Mouse (Mus musculus) MEL-GATA-1-ER (cell line): ENCODE data around the gene Ip6k3.

Experiments
- DNase-seq: peaks from one replicate; pipeline ENCODE4 v3.0.0-alpha.2; 2012; ENCODE audit warnings: low read depth; ENCODE audit errors: extremely low read depth

The Ip6k3 gene

GRCm38 (mm10) chr17:27167545-27167944 is at the start of gene Ip6k3:
Gene Ip6k3 (minus strand): TSS chr17:27167795.
- no peak for DNase-seq

DNA sequence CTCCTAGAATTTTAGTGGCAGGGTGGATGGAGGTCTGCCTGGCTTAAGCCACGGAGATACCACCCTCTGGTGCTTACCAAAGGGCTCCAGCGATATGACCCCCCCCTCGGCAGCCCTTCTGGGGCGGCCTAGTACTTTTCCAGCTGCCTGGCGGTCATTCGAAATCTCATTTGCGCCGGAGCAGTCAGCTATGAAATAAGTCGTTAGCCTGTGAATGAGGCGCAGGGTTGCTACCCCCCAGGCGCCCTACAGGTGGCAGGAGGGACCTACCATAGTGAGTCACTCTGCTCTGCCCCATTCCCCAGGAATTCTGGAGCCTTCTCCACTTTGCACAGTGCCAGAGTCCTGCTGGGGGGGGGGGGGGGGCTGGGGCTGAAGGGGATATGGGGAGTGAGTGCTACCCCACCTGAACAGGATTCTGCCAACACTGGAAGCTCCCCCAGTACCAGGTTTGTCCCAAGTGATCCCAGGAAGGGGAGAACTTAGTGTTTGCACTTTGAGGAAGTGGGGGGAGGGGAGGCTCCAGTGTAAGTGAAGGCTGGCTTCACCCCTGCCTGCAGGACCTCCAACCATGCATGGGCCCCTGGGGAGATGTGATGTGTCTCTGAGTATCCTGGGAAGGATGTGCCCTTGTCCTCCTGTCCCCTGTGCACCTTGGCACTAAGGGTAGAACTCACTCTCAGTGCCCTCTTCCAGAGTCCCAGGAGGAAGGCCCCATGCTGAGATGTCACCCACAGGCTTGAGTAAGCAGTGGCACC is 45.4 kb upstream of the Ip6k3 start:
- no peak for DNase-seq

GRCm38 (mm10) chr17:27212006-27212405 is 44.4 kb upstream of the Ip6k3 start:
- no peak for DNase-seq

DNA sequence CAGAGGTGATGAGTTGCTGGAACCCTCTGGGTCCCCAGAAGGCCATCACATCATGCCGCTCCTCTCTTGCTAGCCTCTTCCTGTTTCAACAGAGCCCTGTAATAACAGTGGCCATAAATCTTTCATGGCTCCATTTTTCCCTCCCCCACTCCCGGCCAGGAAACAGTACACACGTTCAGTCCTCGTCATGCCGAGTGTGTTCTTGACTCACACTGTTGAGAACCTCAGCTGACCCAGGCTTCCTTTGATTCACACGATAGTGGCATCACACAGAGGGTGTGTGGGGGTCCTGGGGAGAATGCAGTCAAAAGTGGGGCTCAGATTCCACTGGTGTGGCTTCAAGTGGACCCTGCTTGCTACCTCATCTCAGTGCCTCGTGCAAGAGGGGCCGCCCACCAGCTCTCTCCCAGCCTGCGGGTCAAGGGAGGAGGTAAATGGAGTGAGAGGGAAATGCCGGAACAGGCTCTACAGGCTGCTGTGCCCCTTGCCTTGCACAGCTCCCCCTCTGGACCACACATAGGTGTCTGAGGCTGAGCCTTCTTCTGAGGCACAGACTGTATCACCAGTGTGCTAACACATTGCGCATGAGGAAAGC is 39.6 kb upstream of the Ip6k3 start:
- DNase-seq, result no peak

DNA sequence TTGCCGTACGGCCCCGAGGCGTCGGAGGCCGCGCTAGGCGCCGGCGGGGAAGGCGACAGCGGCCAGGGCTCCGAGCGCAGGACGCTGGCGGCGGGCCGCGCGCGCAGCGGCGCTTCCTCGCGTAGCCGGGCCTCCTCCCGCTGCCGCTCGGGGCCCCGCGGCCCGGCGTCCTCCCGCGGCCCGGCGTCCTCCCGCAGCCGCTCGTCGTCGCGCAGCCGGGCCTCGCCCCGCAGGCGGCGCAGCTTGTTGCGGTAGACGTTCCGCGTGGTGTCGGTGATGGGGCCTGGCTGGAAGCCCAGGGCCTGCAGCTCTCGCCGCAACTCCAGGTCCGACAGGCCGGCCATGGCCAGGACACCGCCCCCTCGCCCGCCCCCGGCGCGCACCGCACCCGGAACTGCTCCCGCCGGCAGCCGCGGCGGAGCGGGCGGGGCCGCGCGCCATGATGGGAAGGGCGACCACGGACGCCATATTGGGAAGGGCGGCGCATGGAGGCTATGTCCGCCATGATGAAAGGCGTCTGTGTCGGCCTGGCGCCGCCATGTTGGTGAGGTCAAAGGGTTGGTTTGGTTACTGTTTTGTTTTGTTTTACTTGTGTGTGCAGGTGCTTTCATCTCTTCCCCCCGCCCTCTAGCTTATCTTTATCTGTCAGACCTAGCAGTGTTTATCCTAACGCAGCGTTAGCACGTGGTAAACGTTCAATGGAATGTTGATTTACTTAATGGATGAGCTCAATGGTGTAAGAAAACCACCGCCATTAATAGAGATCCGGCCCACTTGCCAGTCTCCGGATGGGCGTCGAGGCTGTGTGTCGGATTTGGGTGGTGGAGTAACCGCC is 36.7 kb upstream of the Ip6k3 start, which contains the start of gene Lemd2:
Lemd2 (minus strand) TSS at position 395 of the 835 bp plus-strand sequence.
- DNase-seq, result peak; percentile 77

DNA sequence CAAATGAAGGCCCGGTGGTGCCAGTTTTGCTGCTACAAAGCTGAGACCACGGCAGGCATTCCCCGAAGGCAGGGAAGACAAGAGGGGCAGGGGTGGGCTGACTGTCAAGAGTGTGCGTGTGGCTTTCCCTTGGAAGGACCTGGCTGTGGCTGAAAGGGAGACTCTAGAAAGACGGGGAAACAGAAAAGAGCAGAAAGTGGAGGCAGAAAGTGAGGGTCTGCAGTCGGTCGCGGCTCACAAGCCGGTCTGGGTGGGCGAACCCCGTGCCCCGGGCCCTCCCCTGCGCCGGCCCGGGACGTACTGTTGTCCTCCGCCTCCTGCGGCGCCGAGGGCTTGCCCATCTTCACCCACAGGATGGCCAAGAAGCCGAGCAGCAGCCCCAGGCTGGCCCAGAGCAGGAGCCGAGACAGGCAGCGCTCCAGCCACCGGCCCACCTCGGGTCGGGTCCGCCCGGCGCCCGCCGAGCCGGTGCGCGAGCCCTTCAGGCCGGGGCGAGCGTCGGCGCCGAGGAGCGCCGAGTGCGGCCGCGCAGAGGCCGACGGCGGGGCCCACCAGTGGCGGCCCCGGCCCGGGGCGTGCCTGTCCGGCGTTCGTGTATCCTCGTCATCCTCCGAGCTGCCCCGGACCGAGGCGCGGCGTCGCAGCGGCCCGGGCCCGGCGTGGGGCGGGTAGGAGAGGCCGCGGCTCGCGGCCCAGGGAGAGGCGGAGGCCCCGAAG is 35.9 kb upstream of the Ip6k3 start:
- DNase-seq, result no peak

DNA sequence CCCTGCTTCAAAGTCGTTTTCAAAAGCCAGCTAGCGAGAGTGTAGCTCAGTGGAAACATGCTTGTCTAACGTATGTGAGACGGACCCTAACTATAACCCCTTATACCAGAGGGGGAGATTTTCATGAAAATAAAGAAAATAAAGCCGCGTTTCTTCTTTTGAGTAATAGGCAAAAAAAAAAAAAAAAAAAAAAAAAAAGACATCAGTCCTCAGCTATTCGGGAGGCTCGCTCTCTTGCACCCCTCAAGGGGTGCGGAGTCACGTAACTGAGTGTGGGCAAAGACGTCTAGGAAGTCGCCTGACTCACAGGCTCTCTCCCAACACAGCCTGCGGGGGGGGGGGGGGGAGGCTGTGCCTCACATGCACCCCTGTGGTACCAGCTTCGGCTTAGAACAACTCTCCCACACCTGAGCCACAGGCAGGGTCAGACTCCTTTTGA is 35.3 kb upstream of the Ip6k3 start:
- no peak for DNase-seq

GRCm38 (mm10) chr17:27201981-27202380 is 34.4 kb upstream of the Ip6k3 start:
- peak; percentile 50 for DNase-seq

GRCm38 (mm10) chr17:27200801-27201200 is 33.2 kb upstream of the Ip6k3 start:
- DNase-seq, result no peak

- DNase-seq, result no peak
Observed at GRCm38 (mm10) chr17:27199864-27200263, 32.3 kb upstream of the Ip6k3 start.

- no peak for DNase-seq
Observed at GRCm38 (mm10) chr17:27199205-27199604, 31.6 kb upstream of the Ip6k3 start.

DNA sequence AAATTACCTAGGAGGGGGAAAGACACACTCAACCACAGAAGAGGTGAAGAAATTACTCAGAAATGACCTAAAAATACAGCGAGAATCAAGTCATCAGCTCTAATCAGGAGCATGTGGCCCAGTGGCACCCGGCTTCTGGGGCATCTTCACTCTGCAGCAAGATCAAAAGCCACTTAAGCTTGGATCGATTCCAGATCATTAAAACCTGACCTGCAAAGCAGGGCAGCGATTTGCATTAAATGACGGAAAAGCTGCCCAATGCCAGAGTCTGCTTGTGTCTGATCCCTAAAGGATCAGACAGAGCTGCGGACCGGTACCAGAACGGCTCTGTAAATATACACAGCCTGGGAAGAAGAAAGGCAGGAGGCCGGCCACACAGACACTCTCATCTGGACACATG is 28.6 kb upstream of the Ip6k3 start:
- DNase-seq, result no peak

DNA sequence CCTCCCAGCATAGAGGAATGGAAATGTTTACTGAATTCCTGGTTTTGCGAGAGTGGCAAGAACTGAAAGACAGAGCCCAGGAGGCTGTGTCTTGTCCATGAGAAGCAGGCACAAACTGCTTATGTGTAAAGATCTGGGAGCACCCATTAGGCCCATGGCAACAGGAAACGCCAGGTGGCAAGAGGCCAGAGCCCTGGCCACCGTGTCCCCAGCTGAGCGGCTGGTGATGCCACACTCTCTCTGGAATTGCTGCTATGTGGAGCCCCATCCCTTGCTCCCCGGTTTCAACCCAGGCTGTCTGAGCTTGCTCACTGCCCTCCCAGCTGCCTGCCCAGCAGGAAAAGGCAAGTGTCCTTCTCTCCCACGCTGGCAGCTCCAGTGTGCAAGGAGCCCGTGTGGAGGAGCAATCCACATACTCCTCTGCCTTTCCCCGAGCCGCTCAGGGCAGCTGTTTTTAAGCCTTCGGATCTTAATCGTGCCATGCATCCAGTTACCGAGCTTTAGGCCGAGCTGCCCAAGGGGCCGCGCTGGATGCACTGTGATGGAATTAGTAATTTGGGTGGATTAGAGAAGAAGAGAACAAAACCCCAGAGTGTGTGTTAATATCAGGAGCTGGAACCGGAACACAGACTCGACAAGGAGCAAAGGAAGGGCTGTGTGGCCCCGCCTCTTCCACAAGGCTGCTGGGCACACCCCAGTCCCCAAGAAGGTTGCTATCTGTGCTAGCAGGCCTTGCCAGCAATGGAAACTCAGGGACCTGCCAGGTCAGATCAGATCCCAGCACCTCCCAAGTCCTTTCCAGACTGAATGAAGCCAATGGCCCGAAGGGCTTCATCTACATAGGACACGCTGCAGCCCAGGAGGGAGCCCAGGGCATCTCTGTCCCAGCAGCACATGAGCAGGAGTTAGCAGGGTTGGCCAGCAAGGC is 26.9 kb upstream of the Ip6k3 start:
- DNase-seq, result no peak

DNA sequence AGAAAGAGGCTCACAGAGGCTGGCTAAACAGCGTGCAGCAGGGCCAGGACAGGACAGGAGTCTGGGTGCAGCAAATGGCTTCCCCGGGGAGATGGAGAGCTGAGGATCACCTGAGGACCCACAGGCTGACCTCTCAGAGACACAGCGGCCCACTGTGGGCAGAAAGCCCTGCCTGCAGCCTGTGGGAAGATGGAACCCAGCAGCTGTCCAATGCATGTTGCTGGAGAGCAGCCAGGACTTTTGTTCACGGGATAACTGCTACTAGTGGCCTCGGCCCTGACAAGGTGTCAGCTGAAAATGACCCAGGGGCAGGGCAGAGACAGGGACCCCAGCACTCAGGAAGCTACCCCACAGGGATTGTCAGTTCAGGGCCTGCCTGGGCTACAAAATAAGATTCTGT is 24.2 kb upstream of the Ip6k3 start:
- no peak for DNase-seq

GRCm38 (mm10) chr17:27191189-27191588 is 23.6 kb upstream of the Ip6k3 start:
- DNase-seq, result no peak

DNA sequence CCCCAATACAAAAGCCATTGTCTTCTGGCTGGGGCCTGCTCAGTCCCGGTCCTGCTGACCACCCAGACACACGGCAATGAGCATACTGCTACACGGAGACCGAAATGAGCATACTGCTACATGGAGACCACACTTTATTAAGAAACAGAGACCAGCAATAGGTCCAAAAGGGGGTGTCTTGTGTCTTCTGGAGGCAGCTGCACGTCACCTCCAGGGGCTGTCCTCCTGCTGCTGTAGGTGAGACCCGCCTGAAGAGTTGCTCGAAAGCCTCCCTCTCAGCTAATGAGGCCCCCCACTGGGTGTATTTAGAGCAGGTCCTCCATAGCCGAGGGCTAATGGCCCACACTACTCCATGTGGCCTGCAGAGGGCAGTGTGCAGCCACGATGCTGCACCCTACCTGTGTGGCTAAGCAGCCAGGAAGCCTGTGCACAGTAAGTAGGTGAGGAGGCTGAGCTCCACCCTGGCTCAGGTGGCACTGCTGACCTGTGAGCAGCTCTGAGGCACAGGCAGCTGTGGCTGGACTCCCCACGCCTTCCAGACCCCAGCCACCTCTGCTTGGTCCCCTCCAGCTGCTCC is 22.1 kb upstream of the Ip6k3 start:
- DNase-seq, result no peak

GRCm38 (mm10) chr17:27188883-27189282 is 21.3 kb upstream of the Ip6k3 start:
- DNase-seq, result no peak

- no peak for DNase-seq
Observed at GRCm38 (mm10) chr17:27187059-27187458, 19.5 kb upstream of the Ip6k3 start.

GRCm38 (mm10) chr17:27186068-27186467 is 18.5 kb upstream of the Ip6k3 start:
- no peak for DNase-seq
